Mouse (Mus musculus): ENCODE data around the gene Zfp949. TPM values are rescaled to one million over a fixed set of nuclear protein-coding genes. Genes with fewer than 3 reads are reported as not detected.
"Not testable (repeated sequence)": the region's sequence is repeated elsewhere in the genome, so short reads cannot be mapped to it uniquely, and the experiment has no call there.

Gene Zfp949
- polyA plus RNA-seq, 1 experiment from 2014 or later: 14.3 TPM

DNA sequence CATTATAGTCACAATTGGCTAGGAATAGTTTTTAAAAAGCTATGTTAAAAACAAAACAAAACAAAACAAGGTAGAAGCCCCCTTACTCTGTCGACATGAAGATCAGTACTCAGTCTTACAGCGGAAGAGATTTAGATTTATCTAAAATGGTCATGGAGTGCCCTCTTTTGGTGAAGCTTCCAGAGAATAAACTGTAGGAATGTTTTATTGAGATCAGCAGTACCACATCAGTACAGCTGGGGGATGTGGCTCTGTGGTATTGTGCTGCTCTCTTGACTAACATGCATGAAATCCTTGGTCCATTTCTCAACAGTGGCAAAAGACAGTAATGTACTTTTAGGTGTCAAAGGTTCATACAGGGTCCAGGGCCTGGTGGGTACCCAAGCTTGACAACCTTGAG is 5.0 kb upstream of the Zfp949 start:
- no peaks in the 10 kb centered on the region for H3K4me1 ChIP-seq (replicated peaks)
- 38% methylated on average over 2 of the region's 2 CpGs for WGBS
- no peaks in the 10 kb centered on the region for H3K9me3 ChIP-seq
- H3K4me3 ChIP-seq (replicated peaks): no peak overlapping the region
- H3K27me3 ChIP-seq: no peaks in the 10 kb centered on the region
- no peak overlapping the region for H3K4me2 ChIP-seq
- no peak overlapping the region for H3K9ac ChIP-seq (replicated peaks)
- no peak overlapping the region for H3K27ac ChIP-seq
- no peak for ATAC-seq (ENCODE audit: insufficient number of reproducible peaks, insufficient read depth, low FRiP score, low TSS enrichment, low read depth)
- H3K36me3 ChIP-seq: no peaks in the 10 kb centered on the region

DNA sequence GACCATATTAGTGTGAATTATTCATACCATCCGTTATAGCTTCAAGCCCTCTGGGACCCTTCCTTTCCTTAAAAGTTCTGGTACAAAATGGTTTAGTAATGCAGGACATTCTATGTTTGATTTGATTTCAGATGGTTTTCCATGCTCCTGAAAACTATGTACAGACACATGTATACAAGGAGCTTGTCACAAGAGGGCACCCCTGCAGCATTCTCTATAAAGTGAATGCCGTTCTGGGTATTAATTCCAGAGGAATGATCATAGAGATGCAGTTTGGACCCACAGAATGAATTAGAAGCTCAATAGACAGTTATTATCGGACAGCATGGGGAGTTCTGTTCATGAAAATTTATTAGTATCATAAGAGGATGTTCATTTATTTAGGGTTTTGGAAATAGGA is 2.3 kb upstream of the Zfp949 start:
- no peak overlapping the region for H3K4me3 ChIP-seq (replicated peaks)
- H3K4me2 ChIP-seq: no peak overlapping the region
- ATAC-seq (ENCODE audit: insufficient number of reproducible peaks, insufficient read depth, low FRiP score, low TSS enrichment, low read depth): no peak
- no peaks in the 10 kb centered on the region for H3K36me3 ChIP-seq
- peaks cover 14% of the 10 kb centered on the region for H3K4me1 ChIP-seq (replicated peaks)
- WGBS: 37% methylated on average over 3 of the region's 3 CpGs
- H3K27me3 ChIP-seq: no peaks in the 10 kb centered on the region
- H3K9me3 ChIP-seq: no peaks in the 10 kb centered on the region
- no peak overlapping the region for H3K27ac ChIP-seq
- H3K9ac ChIP-seq (replicated peaks): no peak overlapping the region

DNA sequence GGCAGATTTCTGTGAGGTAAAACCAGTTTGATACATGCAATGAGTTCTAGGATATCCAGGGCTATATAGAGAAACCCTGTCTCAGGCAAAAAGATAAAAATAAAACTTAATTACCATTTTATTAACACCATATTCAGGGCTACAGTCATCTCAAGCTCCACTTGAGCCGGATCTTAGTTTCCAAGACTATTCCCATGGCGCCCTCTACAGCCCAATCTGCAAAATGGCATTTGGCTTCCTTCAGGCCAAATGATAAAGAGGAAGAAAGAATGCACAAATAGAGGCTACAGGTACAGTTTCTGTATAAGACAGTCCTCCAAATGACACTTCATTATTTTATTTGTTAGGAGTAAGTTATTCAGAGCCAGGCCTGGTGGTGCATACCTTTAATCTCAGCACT is 1.7 kb upstream of the Zfp949 start:
- Histone ChIP-seq H3K4me2 (no peak overlapping the region), H3K27me3 (no peaks in the 10 kb centered on the region), H3K9me3 (no peaks in the 10 kb centered on the region), H3K36me3 (peaks cover under 1% of the 10 kb centered on the region; the same call in 1 of the 2 replicates), H3K9ac (replicated peaks) (no peak overlapping the region), H3K27ac (no peak overlapping the region), H3K4me3 (replicated peaks) (no peak overlapping the region), H3K4me1 (replicated peaks) (peaks cover 18% of the 10 kb centered on the region)
- ATAC-seq (ENCODE audit: insufficient number of reproducible peaks, insufficient read depth, low FRiP score, low TSS enrichment, low read depth): no peak
- 5% methylated on average over 2 of the region's 2 CpGs for WGBS

DNA sequence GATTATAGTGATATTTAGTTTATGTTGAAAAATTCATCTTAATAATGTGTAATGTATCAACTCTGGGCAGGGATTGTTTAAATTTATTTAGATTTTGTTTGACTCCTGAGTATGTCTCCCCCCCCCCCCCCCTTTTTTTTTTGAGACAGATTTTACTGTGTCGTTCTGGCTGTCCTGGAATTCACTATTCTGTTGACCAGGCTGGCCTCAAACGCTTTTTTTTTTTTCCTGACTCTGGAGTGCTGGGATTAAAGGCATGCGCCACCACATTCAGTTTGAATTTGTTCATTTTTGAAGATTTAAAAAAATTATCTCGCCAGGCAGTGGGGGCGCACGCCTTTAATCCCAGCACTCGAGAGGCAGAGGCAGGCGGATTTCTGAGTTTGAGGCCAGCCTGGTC is 1.2 kb upstream of the Zfp949 start:
- Histone ChIP-seq H3K4me2 (no peak overlapping the region), H3K36me3 (peaks cover 4% of the 10 kb centered on the region; the same call in 1 of the 2 replicates), H3K9me3 (no peaks in the 10 kb centered on the region), H3K27me3 (no peaks in the 10 kb centered on the region), H3K4me3 (replicated peaks) (no peak overlapping the region), H3K27ac (no peak overlapping the region), H3K9ac (replicated peaks) (no peak overlapping the region), H3K4me1 (replicated peaks) (peaks cover 18% of the 10 kb centered on the region)
- no peak for ATAC-seq (ENCODE audit: insufficient number of reproducible peaks, insufficient read depth, low FRiP score, low TSS enrichment, low read depth)
- WGBS: 68% methylated on average over 8 of the region's 8 CpGs

DNA sequence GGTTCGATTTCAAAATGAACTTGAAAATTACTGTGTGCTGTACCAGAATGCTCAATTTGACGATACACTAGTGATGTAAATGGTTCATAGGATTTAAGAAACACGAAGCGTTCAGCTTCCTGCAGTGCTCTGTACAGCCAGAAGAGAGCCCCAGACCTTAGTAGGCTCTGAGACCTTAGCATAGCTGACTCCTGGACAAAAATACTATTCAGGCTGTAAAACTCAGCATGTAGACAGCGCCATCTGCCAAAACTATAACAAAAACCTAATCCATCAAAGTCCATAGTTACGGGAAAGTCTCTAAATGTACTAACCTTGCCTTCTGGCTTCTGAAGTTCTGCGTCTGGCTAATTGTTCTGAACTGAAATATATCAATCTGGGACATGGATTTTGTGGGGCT is 550 bp upstream of the Zfp949 start:
- peak; percentile 28; the same call in 1 of the 2 replicates for ATAC-seq (ENCODE audit: insufficient number of reproducible peaks, insufficient read depth, low FRiP score, low TSS enrichment, low read depth)
- H3K4me1 ChIP-seq (replicated peaks): peaks cover 18% of the 10 kb centered on the region
- H3K27ac ChIP-seq: 0 out of 2 replicates have a peak overlapping the region, but pooled peaks have one; percentile 41
- 33% methylated on average over 7 of the region's 7 CpGs for WGBS
- peak overlapping the region; percentile 65 for H3K4me3 ChIP-seq (replicated peaks)
- no peaks in the 10 kb centered on the region for H3K9me3 ChIP-seq
- H3K27me3 ChIP-seq: no peaks in the 10 kb centered on the region
- H3K9ac ChIP-seq (replicated peaks): no peak overlapping the region
- H3K4me2 ChIP-seq: peak overlapping the region; percentile 59
- H3K36me3 ChIP-seq: peaks cover 9% of the 10 kb centered on the region; the same call in 1 of the 2 replicates

DNA sequence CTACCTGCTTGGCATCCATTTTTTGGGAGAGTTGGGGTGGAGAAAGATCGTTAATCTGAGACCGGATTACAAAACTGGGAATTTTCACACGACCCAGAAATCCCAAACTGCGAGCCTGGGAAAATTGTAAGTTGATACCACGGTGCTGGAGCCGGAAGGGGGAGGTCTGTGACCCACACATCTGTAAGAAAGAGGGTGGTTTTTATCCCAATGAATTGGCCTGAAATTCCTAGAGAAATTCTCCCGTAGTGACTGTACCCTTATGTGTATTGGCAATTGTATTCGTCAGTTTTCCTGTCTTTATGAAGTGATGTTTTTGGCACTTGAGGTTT is 760 bp downstream of the Zfp949 start:
- Histone ChIP-seq H3K4me2 (peak overlapping the region; percentile 59), H3K4me3 (replicated peaks) (peak overlapping the region; percentile 65), H3K9me3 (no peaks in the 10 kb centered on the region), H3K4me1 (replicated peaks) (peaks cover 18% of the 10 kb centered on the region), H3K36me3 (peaks cover 19% of the 10 kb centered on the region), H3K27ac (peak overlapping the region; percentile 86), H3K9ac (replicated peaks) (peak overlapping the region; percentile 61), H3K27me3 (no peaks in the 10 kb centered on the region)
- 2% methylated on average over 8 of the region's 8 CpGs for WGBS
- peak; percentile 33; the same call in 1 of the 2 replicates for ATAC-seq (ENCODE audit: insufficient number of reproducible peaks, insufficient read depth, low FRiP score, low TSS enrichment, low read depth)

DNA sequence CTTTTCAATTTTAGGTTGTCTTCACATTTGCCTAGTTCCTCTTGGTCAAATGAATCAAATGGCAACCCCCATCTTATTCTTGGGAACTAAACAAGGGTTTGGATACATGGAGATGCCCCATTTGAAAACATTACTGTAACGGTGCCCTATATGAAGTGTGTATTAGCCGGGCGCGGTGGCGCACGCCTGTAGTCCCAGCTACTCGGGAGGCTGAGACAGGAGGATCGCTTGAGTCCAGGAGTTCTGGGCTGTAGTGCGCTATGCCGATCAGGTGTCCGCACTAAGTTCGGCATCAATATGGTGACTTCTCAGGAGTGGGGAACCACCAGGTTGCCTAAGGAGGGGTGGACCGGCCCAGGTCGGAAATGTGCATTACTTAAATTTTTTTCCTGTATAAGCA is 5.3 kb downstream of the Zfp949 start:
- Histone ChIP-seq H3K4me3 (replicated peaks) (no peak overlapping the region), H3K4me1 (replicated peaks) (peaks cover 18% of the 10 kb centered on the region), H3K27ac (no peak overlapping the region), H3K36me3 (peaks cover 46% of the 10 kb centered on the region), H3K9me3 (no peaks in the 10 kb centered on the region), H3K9ac (replicated peaks) (no peak overlapping the region), H3K4me2 (no peak overlapping the region), H3K27me3 (no peaks in the 10 kb centered on the region)
- no peak for ATAC-seq (ENCODE audit: insufficient number of reproducible peaks, insufficient read depth, low FRiP score, low TSS enrichment, low read depth)
- WGBS: 96% methylated on average over 14 of the region's 14 CpGs

DNA sequence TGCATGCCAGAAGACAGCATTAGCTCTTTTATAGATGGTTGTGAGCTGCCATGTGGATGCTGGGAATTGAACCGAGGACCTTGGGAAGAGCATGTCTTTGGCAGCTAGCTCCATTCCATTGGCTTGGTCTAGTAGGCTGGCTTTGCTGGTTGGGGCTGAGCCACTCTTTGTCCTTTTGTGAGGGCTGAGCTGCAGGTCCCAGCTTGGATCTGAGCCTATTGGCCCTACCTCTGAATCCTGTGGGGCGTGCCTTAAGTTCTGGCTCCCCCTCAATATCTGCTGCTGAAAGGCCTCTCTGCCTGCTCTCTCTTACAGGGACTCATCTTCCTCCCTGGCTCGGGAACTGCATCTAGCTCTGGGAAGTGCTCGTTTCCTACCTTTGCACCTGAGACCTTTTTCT is 10.3 kb downstream of the Zfp949 start:
- ATAC-seq (ENCODE audit: insufficient number of reproducible peaks, insufficient read depth, low FRiP score, low TSS enrichment, low read depth): no peak
- Histone ChIP-seq H3K4me2 (no peak overlapping the region), H3K4me1 (replicated peaks) (no peaks in the 10 kb centered on the region), H3K36me3 (peaks cover 60% of the 10 kb centered on the region), H3K9ac (replicated peaks) (no peak overlapping the region), H3K27me3 (no peaks in the 10 kb centered on the region), H3K4me3 (replicated peaks) (no peak overlapping the region), H3K9me3 (peaks cover 5% of the 10 kb centered on the region; the same call in 1 of the 2 replicates), H3K27ac (no peak overlapping the region)
- WGBS: 86% methylated on average over 4 of the region's 4 CpGs

DNA sequence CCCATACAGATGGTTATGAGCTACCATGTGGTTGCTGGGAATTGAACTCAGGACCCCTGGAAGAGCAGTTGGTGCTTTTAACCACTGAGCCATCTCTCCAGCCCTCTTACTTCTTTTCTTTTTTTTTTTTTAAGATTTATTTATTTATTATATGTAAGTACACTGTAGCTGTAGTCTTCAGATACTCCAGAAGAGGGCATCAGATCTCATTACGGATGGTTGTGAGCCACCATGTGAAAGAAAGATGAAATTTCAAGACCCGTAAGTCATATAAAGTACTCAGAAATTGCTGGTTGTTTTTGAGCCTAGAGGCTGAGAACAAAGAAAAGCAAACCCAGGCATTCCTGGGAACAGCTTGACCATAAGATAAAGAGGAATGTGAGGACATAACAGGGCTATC is 13.7 kb downstream of the Zfp949 start:
- H3K9ac ChIP-seq (replicated peaks); H3K9me3 ChIP-seq; H3K27ac ChIP-seq; H3K27me3 ChIP-seq; ATAC-seq (ENCODE audit: insufficient number of reproducible peaks, insufficient read depth, low FRiP score, low TSS enrichment, low read depth); H3K4me2 ChIP-seq; H3K4me3 ChIP-seq (replicated peaks); H3K4me1 ChIP-seq (replicated peaks): not testable (repeated sequence)
- 89% methylated on average over 2 of the region's 2 CpGs for WGBS
- peaks cover 59% of the 10 kb centered on the region for H3K36me3 ChIP-seq

DNA sequence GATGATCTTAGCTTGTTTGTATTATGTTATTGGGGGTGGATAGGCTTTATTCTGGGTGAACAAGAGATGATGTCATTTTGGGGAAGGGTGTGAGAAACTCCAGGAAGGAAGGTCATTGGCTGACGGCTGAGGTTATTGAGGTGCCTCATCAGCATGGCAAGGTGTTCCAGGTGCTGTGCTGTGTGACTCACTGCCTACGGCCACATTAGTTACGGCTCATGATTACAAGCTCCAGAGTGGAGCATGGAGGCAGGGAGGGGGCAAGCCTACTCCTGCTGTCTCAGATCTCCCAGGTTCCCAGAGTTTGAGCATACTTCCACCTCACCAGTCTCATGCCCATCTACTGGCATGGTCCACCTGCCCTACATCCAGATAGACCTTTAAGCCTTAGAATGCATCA is 22.7 kb downstream of the Zfp949 start:
- ATAC-seq (ENCODE audit: insufficient number of reproducible peaks, insufficient read depth, low FRiP score, low TSS enrichment, low read depth); H3K4me2 ChIP-seq; H3K4me3 ChIP-seq (replicated peaks); H3K4me1 ChIP-seq (replicated peaks); H3K27me3 ChIP-seq; H3K27ac ChIP-seq; H3K9ac ChIP-seq (replicated peaks): not testable (repeated sequence)
- peaks cover 46% of the 10 kb centered on the region for H3K36me3 ChIP-seq
- WGBS: 95% methylated on average over 3 of the region's 3 CpGs
- peaks cover 31% of the 10 kb centered on the region for H3K9me3 ChIP-seq

DNA sequence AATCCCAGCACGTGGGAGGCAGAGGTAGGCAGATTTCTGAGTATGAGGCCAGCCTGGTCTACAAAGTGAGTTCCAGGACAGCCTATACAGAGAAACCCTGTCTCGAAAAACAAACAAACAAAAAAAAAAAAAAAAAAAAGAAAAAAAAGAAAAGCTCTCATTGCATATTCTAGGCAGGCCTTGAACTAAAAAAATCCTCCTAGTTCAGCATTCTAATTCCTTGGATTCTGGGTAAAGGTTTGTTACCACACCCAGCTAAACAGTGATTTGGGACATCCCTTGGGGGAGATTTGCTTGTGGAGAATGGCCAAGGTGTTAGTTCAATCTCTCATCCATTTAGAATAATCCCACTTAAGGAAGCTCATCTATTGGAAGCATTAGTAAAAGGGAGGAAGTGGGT is 32.8 kb downstream of the Zfp949 start, which contains the start of gene Trim43a:
TSS of gene Trim43a (plus strand) at position 301 of the 400 bp plus-strand sequence.
- H3K9ac ChIP-seq (replicated peaks); H3K27me3 ChIP-seq; H3K9me3 ChIP-seq; H3K4me1 ChIP-seq (replicated peaks); H3K36me3 ChIP-seq; H3K4me3 ChIP-seq (replicated peaks); ATAC-seq (ENCODE audit: insufficient number of reproducible peaks, insufficient read depth, low FRiP score, low TSS enrichment, low read depth); H3K4me2 ChIP-seq; H3K27ac ChIP-seq: not testable (repeated sequence)
- 86% methylated on average over 2 of the region's 2 CpGs for WGBS

DNA sequence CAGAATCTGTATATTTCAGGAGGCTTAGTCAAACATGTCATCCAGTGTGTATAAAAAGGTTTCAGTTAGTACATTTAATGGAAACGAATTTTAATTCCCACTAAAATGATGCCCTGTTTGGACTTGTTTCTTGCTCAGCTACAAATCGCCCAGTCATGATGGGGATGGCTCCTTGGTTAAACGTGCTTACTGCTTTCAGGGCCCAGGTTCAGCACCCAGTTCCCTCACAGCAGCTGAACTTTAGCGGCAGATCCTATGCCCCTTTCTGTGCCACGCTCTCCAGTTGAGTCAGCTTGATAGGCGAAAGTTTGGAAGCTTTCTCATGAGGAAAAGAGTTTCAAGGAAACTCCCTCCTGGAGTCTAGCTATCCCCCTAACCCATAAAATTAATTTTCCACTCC is 45.9 kb downstream of the Zfp949 start:
- H3K9me3 ChIP-seq; H3K27me3 ChIP-seq; H3K27ac ChIP-seq; H3K4me3 ChIP-seq (replicated peaks); H3K36me3 ChIP-seq; ATAC-seq (ENCODE audit: insufficient number of reproducible peaks, insufficient read depth, low FRiP score, low TSS enrichment, low read depth); H3K4me2 ChIP-seq; H3K9ac ChIP-seq (replicated peaks); H3K4me1 ChIP-seq (replicated peaks): not testable (repeated sequence)
- WGBS: 67% methylated on average over 6 of the region's 6 CpGs
